Mouse (Mus musculus) lung, adult 2 months (tissue): ENCODE measurements around the gene Fbxo48. TPM values are rescaled to one million over a fixed set of nuclear protein-coding genes. Genes with fewer than 3 reads are reported as not detected.
A peak's percentile ranks its signal among the peaks of the same experiment; 100 is the strongest.

Source experiments
- DNase-seq: peaks from one replicate; pipeline ENCODE4 v3.0.0; 2022
- H3K4me1 ChIP-seq: fragments of 200-500 bp; 2 replicates; pipeline ENCODE4 v1.6.1; 2011; ENCODE audit warnings: low read length; ENCODE audit not compliant: control insufficient read depth, insufficient read depth
- H3K4me3 ChIP-seq: fragments of 200-500 bp; replicated peaks from 2 replicates; pipeline ENCODE3; 2011; ENCODE audit warnings: low read depth, mild to moderate bottlenecking, control low read depth, low read length; ENCODE audit errors: extremely low read depth
- CTCF ChIP-seq: fragments of 200-500 bp; IDR thresholded peaks from 2 replicates; pipeline ENCODE4 v1.5.1; 2011; ENCODE audit warnings: mild to moderate bottlenecking, low read length, control low read depth; ENCODE audit not compliant: insufficient read depth
- POLR2A ChIP-seq: fragments of 200-500 bp; IDR thresholded peaks from 2 replicates; pipeline ENCODE4 v1.6.1; 2011; ENCODE audit warnings: low read depth, mild to moderate bottlenecking, control low read depth, low read length, borderline replicate concordance; ENCODE audit errors: extremely low read depth
- WGBS: fragments of 180-500 bp; shearing (Covaris S2); methylation state at CpG from one replicate; pipeline ENCODE4 v1.1.7; 2018; 5-methylcytosine and 5-hydroxymethylcytosine counted together
- polyA plus RNA-seq: library from polyadenylated mRNA; depleted of rRNA; stranded (reverse); fragments of >200 nt; gene quantifications from 2 replicates; pipeline ENCODE4 v1.2.3, GENCODE M21; 2012; rRNA removed

Fbxo48 gene
- 0.23 and 0.44 TPM in 2 replicates for polyA plus RNA-seq

DNA sequence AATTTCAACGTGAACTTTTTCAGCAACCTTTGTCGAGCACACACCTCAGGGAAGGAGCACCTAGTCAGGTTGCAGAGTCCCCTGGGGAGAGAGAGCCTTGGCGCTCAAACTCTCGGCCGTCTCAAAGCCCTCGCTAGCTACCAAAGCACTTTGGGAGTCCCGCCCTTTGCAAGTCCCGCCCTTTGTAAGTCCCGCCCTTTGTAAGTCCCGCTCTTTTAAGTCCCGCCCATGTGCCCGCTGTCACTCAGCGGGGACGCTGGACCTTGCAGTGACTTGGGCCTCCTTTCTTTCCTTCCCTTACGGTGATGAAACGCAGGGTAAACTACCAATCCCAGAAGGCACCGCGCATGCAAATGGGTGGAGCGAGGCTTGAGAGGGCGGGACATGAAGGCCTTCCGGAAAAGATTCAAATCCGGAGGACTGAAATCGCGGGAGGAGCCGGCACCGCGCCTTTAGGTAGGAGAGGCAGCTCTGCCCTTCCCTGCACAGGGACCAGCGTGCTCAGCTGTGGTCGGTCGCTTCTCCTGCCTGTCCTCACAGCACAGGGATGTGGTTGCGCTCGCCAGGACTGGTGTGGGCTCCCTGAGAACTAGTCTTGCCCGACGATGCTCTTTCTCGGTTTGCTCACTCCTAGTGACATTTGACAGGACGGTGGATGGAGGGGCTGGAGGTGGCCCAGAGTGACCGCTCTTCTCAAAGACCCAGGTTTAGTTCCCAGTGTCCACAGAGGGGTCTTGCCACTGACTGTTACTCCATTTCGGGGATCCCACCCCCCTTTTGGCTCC lies at the start of gene Fbxo48:
TSS of gene Fbxo48 (plus strand) at position 400 of the 785 bp plus-strand sequence.
- H3K4me1 ChIP-seq = peaks cover 7% of the 10 kb centered on the region
- TF ChIP-seq POLR2A (no peak), CTCF (no peak)
- peak; percentile 97 for DNase-seq
- H3K4me3 ChIP-seq = peak within 1 kb of the TSS; percentile 88
- WGBS = under 1% methylated on average over 38 of the region's 38 CpGs

GRCm38 (mm10) chr11:16904302-16905011 lies 46.7 kb upstream of the Fbxo48 start:
- Histone ChIP-seq H3K4me1 (no peaks in the 10 kb centered on the region; the same call in 1 of the 2 replicates), H3K4me3 (no peak overlapping the region)
- DNase-seq = no peak
- no peak for TF ChIP-seq POLR2A
- TF ChIP-seq CTCF = no peak
- 67% methylated on average over 8 of the region's 8 CpGs for WGBS

- Histone ChIP-seq H3K4me3 (no peak overlapping the region), H3K4me1 (no peaks in the 10 kb centered on the region; the same call in 1 of the 2 replicates)
- DNase-seq = no peak
- 62% methylated on average over 3 of the region's 3 CpGs for WGBS
- TF ChIP-seq POLR2A (no peak), CTCF (no peak)
Observed at GRCm38 (mm10) chr11:16905012-16905332, 46.2 kb upstream of the Fbxo48 start.

DNA sequence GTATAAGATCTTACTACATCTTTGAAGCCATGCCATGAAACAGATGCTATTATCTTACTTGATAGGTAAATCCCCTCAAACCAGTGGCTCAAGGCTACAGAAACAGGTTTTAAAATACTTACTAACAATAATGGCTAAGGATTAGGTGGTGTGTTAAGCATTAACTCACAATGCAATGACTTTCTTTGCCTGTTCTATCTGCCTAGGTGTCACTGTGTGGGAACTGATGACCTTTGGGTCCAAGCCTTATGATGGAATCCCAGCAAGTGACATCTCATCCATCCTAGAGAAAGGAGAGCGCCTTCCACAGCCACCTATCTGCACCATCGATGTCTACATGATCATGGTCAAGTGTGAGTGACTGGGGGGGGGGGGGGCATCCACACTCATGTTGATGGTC lies 44.6 kb upstream of the Fbxo48 start:
- no peak for DNase-seq
- 90% methylated on average over 2 of the region's 2 CpGs for WGBS
- Histone ChIP-seq H3K4me1 (no peaks in the 10 kb centered on the region; the same call in 1 of the 2 replicates), H3K4me3 (no peak overlapping the region)
- TF ChIP-seq POLR2A = no peak
- TF ChIP-seq CTCF = no peak

DNA sequence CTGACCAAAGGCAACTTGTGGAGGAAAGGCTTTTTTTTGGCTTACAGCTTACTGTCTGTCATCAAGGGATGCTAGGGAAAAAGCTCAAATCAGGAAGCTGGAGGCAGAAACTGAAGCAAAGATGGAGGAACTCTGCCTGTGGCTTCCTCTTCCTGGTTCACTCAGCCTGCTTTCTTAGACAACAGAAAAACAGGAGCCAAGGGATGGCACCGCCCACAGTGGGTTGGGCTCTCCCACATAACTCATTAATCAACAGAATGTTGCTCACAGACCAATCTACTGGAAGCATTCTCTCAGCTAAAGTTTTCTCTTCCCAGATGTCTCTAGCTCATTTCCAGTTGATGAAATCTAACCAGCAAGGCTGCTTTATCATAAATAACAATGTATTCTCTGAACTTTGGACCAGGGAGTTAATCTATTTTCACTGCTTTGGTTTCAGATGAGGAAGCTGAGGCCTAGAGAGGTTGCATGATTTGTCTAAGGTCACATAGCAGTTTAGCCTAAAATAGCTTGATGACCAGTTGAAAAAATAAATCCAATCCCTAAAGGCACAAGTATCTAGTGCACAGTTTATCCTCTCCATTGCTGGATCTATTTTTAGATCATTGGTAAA lies 43.6 kb upstream of the Fbxo48 start:
- Histone ChIP-seq H3K4me1 (no peaks in the 10 kb centered on the region; the same call in 1 of the 2 replicates), H3K4me3 (no peak overlapping the region)
- no peak for DNase-seq
- TF ChIP-seq POLR2A (no peak), CTCF (no peak)
- WGBS = 75% methylated on average over 1 of the region's 1 CpGs

DNA sequence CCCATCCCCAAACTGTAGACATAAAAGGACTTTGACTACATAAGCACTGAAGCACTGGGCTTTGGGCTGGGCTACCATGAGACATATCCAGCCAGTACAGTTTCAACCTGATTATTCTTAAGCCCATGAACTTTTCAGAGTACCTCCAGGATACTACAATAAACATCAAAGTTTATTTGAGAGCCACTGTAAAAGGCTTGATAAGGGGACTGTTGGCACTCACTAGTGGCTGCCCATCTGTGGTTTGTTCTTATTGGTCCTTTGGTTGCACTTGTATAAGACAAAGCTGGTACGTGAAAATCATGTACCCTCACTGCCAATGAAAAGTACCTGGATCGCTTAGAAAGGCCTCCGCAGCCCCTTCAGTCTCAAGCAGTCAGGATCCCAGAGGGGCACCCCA lies 36.4 kb upstream of the Fbxo48 start:
- no peak for TF ChIP-seq POLR2A
- no peak for TF ChIP-seq CTCF
- Histone ChIP-seq H3K4me1 (no peaks in the 10 kb centered on the region), H3K4me3 (no peak overlapping the region)
- WGBS = 82% methylated on average over 3 of the region's 3 CpGs
- no peak for DNase-seq

- H3K4me1 ChIP-seq = no peaks in the 10 kb centered on the region
- TF ChIP-seq POLR2A (no peak), CTCF (no peak)
- no peak for DNase-seq
- WGBS = 75% methylated on average over 5 of the region's 5 CpGs
- H3K4me3 ChIP-seq = no peak overlapping the region
Observed at GRCm38 (mm10) chr11:16915850-16916249, 35.3 kb upstream of the Fbxo48 start.

- 87% methylated on average over 2 of the region's 2 CpGs for WGBS
- TF ChIP-seq CTCF (no peak), POLR2A (no peak)
- DNase-seq = no peak
- Histone ChIP-seq H3K4me1 (no peaks in the 10 kb centered on the region), H3K4me3 (no peak overlapping the region)
Observed at GRCm38 (mm10) chr11:16917512-16917911, 33.7 kb upstream of the Fbxo48 start.

GRCm38 (mm10) chr11:16932159-16932558 lies 19.0 kb upstream of the Fbxo48 start:
- Histone ChIP-seq H3K4me3 (no peak overlapping the region), H3K4me1 (no peaks in the 10 kb centered on the region)
- DNase-seq = no peak
- 75% methylated on average over 3 of the region's 3 CpGs for WGBS
- no peak for TF ChIP-seq POLR2A
- no peak for TF ChIP-seq CTCF
